Mouse (Mus musculus): ENCODE measurements around the gene Mgp.
A peak's percentile ranks its signal among the peaks of the same experiment; 100 is the strongest.
"Not testable (repeated sequence)": the region's sequence is repeated elsewhere in the genome, so short reads cannot be mapped to it uniquely, and the experiment has no call there.

Mgp gene

DNA sequence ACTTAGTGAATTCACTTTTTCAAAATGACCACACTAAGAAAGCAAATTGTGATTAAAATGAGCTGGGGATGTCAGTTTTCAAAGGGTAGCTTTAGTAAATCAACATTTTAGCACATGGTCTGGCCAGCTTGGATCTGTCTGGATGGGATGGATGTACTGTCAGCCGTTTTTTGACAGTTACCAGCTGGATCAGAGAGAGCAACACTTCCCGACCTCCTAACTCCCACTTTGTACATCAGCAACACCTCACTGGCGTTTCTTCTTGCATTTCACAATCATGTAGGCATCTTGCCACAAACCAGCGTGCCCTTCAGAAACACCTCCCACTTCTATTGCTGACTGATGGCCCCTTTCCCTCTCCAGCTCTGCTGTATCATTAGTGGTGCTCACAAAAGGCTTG lies 22.6 kb upstream of the Mgp start:
- no peak for DNase-seq (ENCODE audit: low spot score)

DNA sequence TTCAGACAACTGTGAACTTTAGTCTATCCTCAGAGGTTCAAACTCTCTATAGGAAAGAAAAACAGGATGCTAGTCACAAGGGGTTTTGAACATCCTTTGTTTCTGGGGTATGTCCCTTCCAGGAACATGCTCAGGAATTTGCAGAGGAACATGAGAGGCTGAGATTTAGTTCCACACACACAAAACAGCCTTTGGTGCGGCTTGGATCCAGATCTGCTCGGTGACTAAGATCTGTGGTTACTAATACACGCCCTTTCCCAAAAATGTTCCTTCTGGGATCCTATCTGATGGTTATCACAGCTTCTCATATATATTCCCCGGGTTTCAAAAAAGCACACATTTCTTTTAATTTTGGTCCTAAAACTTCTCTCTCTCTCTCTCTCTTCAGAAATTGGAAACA lies 22.2 kb upstream of the Mgp start:
- DNase-seq (ENCODE audit: low spot score) = no peak

DNA sequence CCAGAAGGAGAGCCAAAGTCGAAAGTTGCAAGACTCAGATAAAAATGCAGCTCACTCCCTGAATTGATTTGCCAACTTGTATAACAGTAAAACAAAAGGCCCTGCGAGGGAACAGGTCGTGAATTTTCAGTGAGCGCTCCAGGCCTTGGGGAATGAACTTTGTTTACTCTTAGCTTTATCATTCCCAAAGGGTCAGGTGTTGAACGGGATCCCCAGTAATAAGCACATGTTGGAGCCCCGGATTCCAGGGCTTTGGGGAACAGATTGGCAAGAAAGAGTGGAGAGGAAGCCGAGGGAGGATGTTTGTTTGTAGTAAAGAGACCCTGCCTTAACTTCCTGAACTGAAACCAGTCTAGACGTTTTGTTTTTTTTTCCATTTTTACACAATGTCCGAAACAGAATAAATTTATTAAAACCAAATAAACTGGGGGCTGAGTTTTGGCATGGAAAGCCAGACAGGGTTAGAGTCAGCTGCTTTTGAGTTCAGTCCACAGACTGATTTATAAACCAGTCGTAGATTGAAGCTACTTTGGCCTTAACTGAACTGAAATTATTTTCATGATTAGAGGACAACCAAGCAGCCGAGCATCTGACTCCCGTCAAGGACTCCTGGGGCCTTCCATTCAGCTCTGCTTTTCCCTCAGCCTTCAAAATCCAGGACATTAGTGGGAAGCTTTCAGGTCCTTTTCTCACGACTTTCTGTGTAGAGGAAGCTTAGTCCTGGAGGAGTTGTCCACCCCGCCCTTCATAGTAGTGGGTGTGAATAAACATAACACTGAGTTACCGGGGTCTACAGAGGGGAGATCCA lies 19.1 kb upstream of the Mgp start:
- DNase-seq (ENCODE audit: low spot score) = no peak

DNA sequence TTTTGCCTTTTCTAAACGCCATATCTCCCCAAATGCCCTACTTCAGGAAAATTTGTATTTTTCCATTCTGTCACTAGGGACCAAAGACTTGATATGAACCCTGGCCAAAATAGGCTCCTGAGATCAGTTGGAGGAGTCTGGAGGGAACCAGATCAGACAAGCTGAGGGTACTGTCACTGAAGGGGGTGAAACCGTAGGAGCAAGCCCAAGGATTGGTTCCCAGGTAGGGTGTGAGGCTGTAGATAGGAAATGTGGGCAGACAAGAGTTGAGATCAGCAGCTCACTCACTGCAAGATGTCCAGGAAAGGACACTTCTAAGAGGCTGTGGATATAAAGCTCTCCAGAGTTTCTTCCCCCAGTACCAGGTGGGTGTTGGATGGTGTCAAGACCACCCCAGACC lies 16.4 kb upstream of the Mgp start:
- DNase-seq (ENCODE audit: low spot score) = no peak

DNA sequence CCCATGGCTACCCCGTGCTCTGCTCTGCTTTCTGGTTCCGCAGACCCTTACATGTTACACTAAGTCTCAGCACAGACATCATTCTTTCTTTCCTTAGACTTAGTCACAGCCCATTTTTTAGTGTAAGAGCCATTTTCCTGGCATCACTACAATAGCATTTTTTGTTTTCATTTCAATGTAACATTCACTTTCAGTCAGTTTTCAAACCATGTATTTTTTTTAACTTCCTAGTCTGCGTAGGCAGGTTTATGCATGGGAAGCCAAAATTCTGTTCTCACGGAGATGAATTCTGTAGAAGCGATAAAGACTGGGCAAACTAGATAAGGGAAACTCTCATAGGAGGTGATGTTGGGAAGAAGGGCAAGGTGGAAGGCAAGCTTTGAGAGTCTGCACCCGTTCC lies 13.9 kb upstream of the Mgp start:
- no peak for DNase-seq (ENCODE audit: low spot score)

DNA sequence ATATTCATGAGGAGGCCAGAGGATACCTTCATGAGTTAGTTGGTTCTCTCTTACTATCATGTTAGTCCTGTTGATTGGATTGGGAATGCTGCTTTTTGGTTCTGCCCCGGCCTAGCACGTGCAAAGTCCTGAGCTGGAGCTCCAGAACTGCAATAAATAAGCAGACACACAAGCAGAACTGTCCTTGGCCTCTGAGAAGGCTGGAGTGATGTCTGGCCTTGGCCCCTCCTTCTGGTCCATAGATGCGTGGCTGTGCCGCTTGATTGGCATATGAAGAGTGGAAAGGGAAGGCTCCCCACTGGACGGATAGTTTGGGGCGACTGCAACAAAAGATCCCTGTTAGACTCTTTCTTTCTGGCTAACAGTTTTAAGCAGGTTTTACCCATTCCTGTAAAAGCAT lies 13.4 kb upstream of the Mgp start:
- no peak for DNase-seq (ENCODE audit: low spot score)

DNA sequence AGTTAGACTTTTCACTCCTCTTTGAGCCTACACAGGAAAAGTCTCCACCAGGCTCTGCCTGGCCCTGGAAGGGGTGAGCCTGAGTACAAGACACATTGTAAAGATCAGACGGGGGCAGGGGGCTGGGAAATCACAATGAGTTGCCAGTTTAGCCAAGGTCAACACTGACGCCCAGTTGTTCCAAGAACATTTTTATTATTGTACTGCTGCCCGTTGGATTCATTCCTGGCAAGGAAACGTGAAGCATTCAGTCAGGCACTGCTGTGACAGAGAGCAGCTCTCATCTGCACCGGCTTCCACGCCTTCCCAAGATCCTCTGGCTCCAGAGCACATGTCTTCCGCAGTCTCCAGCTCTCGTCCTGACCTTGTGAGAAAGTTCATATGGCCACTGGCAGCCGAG lies 12.2 kb upstream of the Mgp start:
- DNase-seq (ENCODE audit: low spot score) = peak; percentile 69

DNA sequence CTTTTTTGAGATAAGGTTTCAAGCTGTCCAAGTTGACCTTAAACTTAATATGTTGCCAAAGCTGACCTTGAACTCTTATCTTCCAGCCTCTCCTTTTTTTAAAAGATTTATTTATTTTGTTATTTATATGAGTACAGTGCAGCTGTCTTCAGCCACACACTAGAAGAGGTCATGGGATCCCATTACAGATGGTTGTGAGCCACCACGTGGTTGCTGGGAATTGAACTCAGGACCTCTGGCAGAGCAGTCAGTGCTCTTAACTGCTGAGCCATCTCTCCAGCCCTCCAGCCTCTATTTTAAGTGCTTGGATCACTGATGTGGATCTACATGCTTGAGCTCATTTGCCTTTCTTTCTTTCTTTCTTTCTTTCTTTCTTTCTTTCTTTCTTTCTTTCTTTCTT lies 9.1 kb upstream of the Mgp start:
- not testable (repeated sequence) for DNase-seq (ENCODE audit: low spot score)

DNA sequence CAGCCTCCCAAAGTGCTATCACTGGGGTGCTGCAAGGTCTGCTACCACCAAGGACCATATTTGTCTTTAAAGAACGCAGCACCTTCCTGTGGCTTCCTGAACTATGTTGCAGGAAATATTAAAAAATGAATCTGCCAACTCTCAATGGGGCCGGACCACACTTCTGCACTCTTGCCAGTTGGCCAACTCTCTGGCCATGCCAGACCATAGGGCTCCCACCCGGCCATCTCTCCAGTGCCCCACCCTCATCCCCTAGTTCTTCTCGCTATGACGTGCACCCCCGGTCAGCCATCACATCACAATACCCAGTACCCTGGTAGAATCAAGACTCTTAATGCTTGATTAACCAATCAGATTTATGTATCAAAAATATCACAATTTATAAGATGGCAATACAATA lies 8.3 kb upstream of the Mgp start:
- no peak for DNase-seq (ENCODE audit: low spot score)

DNA sequence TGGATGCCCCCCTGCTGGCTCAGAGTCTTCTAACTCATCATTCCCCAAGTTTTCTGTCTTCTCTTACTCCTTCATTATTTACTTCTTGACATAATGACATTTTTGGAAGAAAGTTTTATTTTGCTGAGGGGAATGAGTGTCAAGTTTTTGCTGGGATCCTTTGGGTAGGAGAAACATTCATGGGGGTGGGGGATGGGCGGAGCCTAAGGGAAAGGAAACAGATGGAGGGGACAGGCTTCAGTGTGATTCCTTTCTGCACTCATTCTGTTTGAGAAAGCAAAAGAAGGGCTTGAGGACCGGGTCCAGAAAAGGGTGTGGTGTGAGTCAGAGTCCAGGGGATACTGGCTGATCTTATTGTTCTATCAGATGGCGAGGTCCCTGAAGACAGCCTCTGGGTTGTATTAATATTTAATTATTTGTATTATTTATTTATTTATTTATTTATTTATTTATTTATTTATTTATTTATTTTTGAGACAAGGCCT lies 7.8 kb upstream of the Mgp start:
- DNase-seq (ENCODE audit: low spot score) = no peak

DNA sequence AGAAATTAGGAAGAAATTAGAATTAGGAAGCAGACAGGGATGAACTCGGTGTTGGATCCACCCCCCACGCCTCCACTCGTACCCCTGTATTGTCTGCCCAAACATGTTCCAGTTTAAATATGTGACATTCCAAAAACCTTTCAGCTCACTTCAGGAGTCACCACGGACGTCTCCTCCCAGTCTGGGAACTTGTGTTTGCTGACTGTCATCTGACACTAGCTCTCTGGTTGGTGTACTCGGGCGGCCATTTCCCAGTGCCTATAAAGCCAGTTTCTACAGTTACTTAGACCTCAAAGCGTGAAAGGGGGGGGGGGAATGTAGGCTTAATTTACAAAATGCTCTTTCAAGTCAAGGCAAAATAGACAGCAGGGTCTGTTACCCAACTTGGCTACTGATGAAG lies 6.1 kb upstream of the Mgp start:
- DNase-seq (ENCODE audit: low spot score) = no peak

DNA sequence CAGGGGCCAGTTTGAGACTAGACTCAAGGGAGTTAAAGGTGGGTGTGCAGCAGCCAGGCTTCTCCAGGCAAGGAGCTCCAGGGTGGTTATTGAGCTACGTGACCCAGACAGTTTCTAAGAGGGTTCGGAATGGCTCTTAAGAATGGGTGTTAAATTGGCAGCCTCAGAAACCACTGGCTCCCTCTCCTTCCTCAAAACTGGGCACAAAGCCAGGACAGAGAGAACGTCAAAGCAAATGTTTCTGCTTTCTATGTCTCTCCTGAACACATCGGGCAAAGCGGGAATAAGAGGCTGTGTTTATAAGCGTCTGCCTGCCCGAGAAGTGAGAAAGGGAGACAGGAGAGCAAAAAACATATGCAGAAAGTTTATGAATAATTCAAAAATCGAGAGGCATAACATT lies 1.0 kb downstream of the Mgp start:
- no peak for DNase-seq (ENCODE audit: low spot score)

DNA sequence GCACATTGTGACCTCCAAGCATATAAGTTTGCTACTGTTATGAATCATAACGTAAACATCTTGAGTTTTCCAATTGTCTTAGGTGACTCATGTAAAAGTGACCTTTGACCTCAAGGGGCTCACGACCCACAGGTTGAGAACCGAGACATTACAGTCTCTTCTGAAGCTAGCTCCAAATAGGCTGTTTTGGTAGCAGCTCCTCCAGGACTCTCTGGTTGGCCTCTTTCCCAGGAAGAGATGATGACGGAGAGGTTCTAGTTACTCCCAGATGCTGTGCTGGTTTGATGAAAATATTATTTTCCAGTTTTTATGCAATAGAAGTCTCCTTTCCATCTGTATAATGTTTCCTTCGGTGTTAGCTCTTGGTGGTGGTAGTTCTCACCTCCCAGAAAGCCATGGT lies 6.7 kb downstream of the Mgp start:
- no peak for DNase-seq (ENCODE audit: low spot score)

DNA sequence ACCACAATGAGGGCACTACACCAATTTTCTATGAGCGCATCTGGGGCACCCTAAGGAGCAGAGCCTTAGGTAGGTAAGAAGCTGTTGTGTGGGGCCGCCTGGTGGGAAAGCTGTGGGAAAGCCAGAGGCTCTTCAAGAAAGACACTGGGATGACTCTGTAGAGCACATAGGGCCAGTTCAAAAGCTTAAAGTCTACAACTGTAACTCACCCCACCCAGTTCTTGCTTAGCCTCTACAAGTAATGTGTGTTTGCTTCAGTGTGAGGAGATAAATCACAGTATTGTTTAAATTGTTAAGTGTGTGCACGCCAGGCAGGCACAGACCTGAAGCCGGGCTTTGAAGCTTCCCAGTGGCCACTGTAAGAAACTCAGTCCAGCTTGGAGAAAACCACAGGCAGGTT lies 9.5 kb downstream of the Mgp start:
- no peak for DNase-seq (ENCODE audit: low spot score)

DNA sequence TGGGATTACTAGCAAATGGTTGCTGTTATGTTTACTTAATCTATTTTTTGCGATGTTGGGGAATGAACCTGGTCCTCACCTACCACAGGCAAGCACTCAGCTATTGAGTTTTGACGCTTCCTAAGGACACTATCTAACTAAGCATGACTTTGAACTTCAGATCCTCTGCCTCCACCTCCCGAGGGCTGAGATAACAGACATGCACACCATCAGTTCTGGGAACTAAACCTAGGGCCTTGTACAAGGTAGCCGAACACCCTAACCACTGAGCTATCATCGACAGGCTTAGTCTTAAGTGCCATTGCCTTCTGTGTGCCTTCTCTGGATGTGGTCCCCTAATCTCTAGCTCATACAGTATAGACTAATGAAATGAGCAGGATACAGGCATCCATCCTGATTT lies 10.3 kb downstream of the Mgp start:
- DNase-seq (ENCODE audit: low spot score) = no peak

DNA sequence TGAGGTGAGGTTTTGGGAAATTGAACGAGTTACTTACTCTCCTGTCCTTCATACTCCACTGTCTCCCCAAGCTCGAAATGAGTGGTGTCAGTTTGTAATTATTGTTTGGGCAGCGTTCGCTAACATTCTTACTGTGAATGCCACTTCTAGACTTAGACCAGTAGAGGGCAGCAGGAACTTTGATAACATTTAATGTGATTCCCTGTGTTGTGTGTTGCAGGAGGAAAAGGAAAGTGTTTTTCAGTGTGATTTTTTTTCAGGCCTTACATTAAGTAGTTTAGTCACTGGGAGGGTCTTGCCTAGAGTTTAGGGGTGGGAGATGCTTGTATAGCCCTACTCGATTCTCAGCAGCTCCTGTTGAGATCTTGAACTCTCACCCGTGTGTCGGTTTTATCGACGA lies 14.6 kb downstream of the Mgp start:
- DNase-seq (ENCODE audit: low spot score) = no peak

DNA sequence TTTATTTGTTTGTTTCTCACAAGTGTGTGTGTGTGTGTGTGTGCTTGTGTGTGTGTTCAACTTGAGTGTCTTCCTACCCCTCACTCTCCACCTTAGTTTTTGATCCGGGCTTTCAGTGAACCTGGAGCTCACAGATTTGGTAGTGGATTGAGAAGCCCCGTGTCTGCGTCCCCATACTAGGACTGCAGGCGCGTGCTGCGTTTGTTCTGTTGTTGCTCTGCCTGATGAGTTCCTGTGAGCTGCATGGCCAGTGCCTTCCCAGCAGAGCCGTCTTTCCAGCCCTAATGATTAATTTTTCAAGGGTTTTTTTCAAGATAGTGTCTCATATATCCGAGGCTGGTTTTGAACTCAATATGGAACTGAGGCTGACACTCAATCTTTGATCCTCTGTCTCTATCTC lies 17.2 kb downstream of the Mgp start:
- no peak for DNase-seq (ENCODE audit: low spot score)

DNA sequence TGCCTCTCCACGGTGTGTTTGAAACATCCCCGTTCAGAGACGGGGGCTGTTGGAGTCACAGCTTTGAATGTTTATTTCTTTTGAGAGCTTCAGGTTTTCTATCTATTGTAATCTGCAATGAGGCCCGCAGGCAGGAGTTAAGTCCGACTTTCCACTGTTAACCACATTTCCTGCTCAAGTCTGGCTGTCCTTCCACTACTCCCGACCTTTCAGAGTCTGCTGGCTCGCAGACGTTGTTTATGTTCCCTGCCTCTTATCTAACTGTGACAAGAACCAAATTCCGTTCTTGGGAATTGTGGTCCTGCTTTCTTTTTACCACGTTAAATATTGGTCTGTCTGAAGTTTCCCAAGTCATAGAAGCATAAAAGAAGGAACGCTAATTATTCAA lies 17.8 kb downstream of the Mgp start:
- no peak for DNase-seq (ENCODE audit: low spot score)

DNA sequence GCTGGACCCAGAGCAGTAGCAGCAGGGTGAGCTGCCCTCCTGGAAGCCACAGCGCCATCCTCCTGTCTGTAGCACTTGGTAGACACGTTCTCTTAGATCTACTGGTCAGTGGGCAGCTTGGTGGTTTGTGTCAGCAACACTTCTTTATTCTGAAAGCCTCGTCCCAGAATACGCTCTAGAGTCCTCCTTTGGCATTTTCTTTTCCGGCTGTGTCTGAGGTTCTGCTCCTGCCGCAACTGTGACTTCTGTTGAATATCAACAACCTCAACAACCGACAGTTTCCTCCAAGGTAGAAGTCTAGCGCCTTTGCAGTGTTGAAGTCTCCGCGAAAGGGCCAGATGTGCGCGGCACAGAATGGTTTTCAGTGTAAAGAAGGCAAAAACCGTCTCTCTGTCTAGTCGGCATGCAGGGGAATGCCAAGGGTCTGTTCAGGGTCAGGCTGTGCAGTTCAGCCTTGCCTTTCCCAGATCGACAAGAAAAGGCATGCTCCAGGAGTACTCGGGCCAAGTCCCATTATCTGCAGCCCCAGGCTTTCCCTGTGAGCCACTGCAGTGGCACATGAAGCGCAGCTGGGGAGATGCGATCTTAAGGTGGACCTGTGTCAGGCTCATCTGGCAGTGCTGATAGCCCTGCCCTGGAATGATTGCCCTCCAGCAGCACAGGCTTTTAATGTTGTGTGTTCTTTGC lies 18.3 kb downstream of the Mgp start, which contains the start of gene Art4:
Gene Art4, minus strand, starts transcription at position 548 of the 687 bp plus-strand sequence.
- DNase-seq (ENCODE audit: low spot score) = no peak

DNA sequence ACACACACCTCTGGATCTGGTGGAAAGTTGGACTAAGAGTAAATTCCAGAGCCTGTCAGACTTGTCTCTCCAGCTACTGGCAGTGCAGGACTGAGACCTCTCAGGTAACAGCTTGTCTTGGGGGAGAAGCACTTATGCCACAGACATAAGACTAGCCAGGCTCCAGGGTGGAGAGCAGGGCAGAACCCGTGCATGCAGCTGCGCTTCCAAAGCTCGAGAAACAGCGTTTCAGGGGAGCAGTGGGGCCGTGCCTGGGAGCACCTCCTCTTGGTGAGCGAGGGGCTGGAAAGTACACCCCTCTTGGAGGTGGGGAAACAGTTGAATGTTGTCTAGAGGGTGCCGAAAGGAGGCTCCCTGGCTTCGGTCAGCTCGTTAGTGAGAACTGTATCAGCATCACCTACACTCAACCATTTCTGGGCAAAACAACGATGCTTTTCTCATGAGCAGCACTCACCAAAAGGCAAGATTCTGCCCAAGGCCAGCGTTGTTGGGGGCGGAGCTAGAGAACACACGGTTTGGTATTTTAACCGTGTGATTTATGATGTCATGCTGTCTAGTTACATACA lies 19.5 kb downstream of the Mgp start:
- DNase-seq (ENCODE audit: low spot score) = no peak

DNA sequence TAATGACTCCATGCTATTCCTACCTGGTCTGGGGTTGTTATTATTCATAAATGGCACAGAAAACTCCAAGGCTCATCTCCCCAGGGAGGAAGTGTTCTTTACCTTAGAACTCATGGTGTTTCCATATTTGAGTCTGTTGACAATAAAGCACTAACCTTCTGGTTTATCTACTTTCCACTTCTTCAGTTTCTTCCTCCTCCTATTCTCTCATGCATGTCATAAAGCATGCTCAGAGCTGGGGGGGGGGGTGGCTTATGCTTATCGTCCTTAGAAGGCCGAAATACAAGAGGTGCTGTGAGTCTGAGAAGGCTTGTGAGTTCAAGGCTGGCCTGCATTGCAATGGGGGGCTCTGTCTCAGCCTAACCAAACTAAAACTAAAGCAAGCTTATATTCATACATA lies 20.4 kb downstream of the Mgp start:
- no peak for DNase-seq (ENCODE audit: low spot score)

DNA sequence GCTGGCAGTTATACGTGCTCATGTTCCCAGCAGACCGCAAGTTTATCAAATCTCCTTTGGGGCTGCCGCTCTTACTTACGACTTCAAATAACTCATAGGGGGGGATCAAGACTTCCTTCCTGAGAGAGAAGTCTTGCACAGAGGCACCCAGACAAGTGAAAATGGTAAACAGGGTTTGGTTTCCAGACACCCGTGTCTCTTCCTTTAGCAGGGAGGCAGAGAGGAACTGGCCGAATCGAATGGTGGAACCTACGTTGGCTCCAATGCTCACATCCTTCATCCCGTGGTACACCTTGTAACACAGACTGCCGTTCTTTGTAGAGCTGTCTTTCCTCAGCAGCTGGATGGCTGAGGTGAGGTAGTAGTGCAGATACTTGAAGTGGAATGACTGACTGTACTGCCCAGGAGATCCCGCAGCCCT lies 21.3 kb downstream of the Mgp start:
- no peak for DNase-seq (ENCODE audit: low spot score)

DNA sequence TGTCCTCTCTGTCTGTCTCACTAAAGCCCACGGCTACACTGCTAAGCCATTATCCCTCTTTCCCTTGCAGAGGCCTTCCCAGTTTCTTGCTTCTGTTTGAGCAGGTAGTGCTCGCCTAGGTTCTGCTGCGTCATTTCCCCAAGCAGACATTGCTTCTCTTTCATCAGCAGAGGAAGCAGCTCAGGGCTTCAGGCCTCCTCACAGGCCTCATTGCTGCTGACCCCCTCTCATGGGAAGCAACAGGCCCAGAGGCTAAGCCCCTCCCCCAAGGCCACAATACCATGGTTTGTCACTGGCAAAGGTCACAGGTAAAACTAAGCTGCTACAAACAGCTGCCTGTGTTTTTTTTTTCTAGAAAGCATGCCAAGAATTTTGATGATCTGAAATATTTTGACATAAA lies 22.9 kb downstream of the Mgp start:
- no peak for DNase-seq (ENCODE audit: low spot score)
